Mouse (Mus musculus) heart, embryonic 13.5 days (tissue): ENCODE results near the gene Casc1. TPM values are rescaled to one million over a fixed set of nuclear protein-coding genes. Genes with fewer than 3 reads are reported as not detected.

Experiments used
- ATAC-seq: fragments of 200-750 bp; cut with Nextera tagmentation; 2 replicates; pipeline ENCODE4 v1.8.0; 2017; ENCODE audit warnings: moderate TSS enrichment; ENCODE audit not compliant: insufficient number of reproducible peaks, low FRiP score, low TSS enrichment; ENCODE audit errors: extremely low read depth
- H3K27ac ChIP-seq: fragments of 300-500 bp; sonication (generic); replicated peaks from 2 replicates; pipeline ENCODE4 v1.5.1; 2015; ENCODE audit warnings: moderate library complexity, mild to moderate bottlenecking, inconsistent platforms
- H3K27me3 ChIP-seq: fragments of 300-500 bp; sonication (generic); replicated peaks from 2 replicates; pipeline ENCODE4 v1.6.1; 2015; ENCODE audit warnings: mild to moderate bottlenecking, inconsistent platforms
- H3K36me3 ChIP-seq: fragments of 300-500 bp; sonication (generic); 2 replicates; pipeline ENCODE4 v1.6.1; 2015; ENCODE audit warnings: mild to moderate bottlenecking, inconsistent platforms
- H3K4me1 ChIP-seq: fragments of 300-500 bp; sonication (generic); 2 replicates; pipeline ENCODE4 v1.6.1; 2015; ENCODE audit warnings: inconsistent platforms
- H3K4me2 ChIP-seq: fragments of 300-500 bp; sonication (generic); 2 replicates; pipeline ENCODE4 v1.6.1; 2015; ENCODE audit warnings: inconsistent platforms, mild to moderate bottlenecking, moderate library complexity
- H3K4me3 ChIP-seq: fragments of 300-500 bp; sonication (generic); 2 replicates; pipeline ENCODE4 v1.5.1; 2015; ENCODE audit warnings: moderate library complexity, mild to moderate bottlenecking, inconsistent platforms
- H3K9ac ChIP-seq: fragments of 300-500 bp; sonication (generic); 2 replicates; pipeline ENCODE4 v1.6.1; 2015; ENCODE audit warnings: inconsistent platforms, mild to moderate bottlenecking, moderate library complexity
- H3K9me3 ChIP-seq: fragments of 300-500 bp; sonication (generic); 2 replicates; pipeline ENCODE4 v1.6.1; 2016; ENCODE audit warnings: inconsistent platforms
- WGBS: fragments of 180-500 bp; shearing (Covaris S2); methylation state at CpG from one replicate; pipeline ENCODE4 v1.1.7; 2015; ENCODE audit warnings: mixed read lengths; 5-methylcytosine and 5-hydroxymethylcytosine counted together
- polyA plus RNA-seq: library from polyadenylated mRNA; unstranded; fragments of >200 nt; fragmentation: Nextera tagmentation; extraction: Ambion mirVana; gene quantifications from 2 replicates; pipeline ENCODE4 v1.2.1, GENCODE M21; 2015

Casc1 gene
- polyA plus RNA-seq, 1 experiment from 2014 or later, result 0.56 TPM

DNA sequence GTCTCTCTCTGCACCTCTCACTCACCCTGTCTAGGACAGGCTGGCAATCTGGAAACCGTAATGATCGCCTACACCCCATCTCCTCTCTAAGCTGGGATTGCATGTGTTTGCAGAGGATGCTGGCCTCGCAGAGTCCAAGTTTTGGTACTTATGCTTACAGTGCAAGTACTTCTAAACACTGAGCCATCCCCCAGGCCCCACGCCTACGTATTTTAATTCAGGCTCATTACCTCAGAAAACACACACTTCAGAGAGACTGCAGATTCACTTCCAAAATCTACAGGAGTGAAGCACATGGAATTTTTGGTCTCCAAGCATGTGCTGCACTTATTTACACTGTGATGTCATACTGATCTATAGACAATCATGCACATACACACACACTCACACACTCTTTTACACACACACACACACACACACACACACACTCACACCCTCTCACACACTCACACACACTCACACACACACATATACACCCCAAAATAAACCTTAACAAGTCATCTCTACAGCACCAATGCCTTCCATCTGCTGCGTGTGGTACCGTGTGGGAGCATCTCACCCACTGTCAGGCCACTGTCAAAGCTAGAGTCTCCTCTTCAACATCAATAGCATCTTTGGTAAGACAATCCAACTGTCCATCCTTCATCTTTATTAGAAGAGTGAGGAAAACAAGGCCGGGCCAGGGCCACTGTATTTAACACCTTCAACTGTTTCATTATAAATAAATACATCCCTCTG lies 12.7 kb downstream of the Casc1 start:
- H3K4me1 ChIP-seq, result peaks cover 5% of the 10 kb centered on the region; the same call in 1 of the 2 replicates

DNA sequence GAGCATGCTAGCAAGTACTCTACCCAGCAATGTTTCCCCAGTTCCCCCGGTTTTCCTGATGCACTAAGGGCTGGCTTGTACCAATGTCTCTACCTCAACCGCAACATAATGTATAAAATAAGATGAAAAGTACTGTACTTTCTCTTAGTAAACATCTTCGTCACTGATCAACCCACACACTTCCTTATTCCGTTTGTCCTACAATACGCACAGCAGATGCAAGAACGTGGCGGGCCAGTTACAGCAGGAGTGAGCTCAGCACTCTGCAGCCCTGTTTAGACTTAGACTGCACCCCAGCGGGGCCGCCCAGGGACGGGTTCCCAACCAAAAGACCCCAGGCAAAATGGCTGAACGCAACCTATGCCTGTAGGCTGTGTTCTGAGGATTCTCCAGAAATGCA lies 17.4 kb downstream of the Casc1 start:
- WGBS, result 66% methylated on average over 11 of the region's 11 CpGs
- no peak for ATAC-seq
- no peaks in the 10 kb centered on the region; the same call in 1 of the 2 replicates for H3K27me3 ChIP-seq
- no peak overlapping the region for H3K4me2 ChIP-seq
- no peak overlapping the region for H3K4me3 ChIP-seq
- H3K27ac ChIP-seq, result no peak overlapping the region
- no peak overlapping the region for H3K9ac ChIP-seq
- no peaks in the 10 kb centered on the region for H3K9me3 ChIP-seq
- no peaks in the 10 kb centered on the region for H3K36me3 ChIP-seq
- no peaks in the 10 kb centered on the region for H3K4me1 ChIP-seq

More for the DNA sequence above, 12.7 kb downstream of the Casc1 start:
- ATAC-seq, result no peak
- Histone ChIP-seq H3K4me3 (no peak overlapping the region), H3K36me3 (no peaks in the 10 kb centered on the region), H3K27me3 (no peaks in the 10 kb centered on the region), H3K9ac (no peak overlapping the region), H3K4me2 (no peak overlapping the region), H3K27ac (no peak overlapping the region), H3K9me3 (no peaks in the 10 kb centered on the region)
- 86% methylated on average over 8 of the region's 8 CpGs for WGBS

DNA sequence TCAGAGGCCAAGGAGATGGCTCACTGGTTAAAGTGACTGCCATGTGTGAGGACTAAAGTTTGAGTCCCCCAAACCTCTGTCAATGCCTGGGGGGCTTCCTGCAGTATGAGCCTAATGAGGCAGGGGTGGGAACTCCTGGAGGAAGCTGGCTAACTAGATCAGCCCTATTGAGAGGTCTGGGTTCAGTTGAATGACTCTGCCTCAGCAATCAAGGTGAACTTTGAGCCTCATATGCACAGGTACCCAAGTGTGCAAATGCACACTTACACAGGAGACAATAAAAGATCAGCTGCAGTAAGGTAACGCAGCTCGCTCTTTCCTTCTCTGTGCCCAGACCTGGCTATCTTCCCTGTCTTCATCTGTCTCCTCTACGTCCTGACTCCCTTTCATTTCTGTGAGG lies 17.8 kb downstream of the Casc1 start:
- Histone ChIP-seq H3K36me3 (no peaks in the 10 kb centered on the region), H3K4me2 (no peak overlapping the region), H3K4me3 (no peak overlapping the region), H3K4me1 (no peaks in the 10 kb centered on the region), H3K9ac (no peak overlapping the region), H3K27me3 (no peaks in the 10 kb centered on the region; the same call in 1 of the 2 replicates), H3K27ac (no peak overlapping the region), H3K9me3 (no peaks in the 10 kb centered on the region)
- ATAC-seq, result no peak
- 70% methylated on average over 3 of the region's 3 CpGs for WGBS

DNA sequence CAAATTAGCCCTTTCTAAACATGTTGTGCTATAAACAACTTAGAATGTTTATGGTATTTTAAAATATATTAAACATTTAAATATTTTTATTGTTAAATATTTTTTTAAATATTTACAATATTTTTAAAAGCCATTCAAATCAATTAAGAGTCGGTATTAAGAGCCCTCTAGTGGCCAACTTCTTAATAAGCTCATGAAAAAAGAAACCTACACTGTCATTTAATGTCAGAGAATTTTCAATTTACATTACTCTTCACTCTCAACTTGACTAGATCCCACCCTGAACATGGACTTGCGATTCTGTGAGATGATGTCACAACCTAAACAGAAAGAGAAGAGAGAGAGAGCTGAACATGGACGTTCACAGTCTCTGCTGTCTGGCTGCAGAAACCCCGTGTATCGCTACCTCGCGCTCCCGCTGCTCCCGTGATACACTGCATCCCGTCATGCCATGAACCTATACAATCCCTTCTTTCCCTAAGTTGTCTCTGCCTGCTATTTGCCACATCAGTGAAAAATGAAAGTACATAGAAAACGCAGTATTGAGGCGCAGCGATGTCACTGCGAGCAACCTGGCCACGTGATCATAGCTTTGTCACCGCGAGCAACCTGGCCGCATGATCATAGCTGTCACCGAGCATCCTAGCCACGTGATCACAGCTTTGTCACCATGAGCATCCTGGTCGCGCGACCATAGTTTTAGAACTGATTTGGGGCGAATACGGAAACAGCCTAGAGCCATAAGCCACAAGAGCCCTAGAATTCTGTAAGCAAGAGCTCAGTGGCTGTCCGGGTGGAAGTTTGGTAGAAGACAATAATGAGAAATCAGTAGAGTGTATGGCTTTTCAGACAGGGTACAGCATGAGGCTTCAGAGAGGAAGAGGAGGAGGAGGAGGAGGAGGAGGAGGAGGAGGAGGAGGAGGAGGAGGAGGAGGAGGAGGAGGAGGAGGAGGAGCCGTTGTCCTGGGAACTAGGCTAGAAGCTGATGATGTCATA lies 23.4 kb downstream of the Casc1 start:
- peak overlapping the region; percentile 64 for H3K4me2 ChIP-seq
- 54% methylated on average over 27 of the region's 27 CpGs for WGBS
- no peak for ATAC-seq
- H3K27me3 ChIP-seq, result no peaks in the 10 kb centered on the region; the same call in 1 of the 2 replicates
- peaks cover under 1% of the 10 kb centered on the region; the same call in 1 of the 2 replicates for H3K4me1 ChIP-seq
- peak overlapping the region; percentile 44; the same call in 1 of the 2 replicates for H3K9ac ChIP-seq
- H3K36me3 ChIP-seq, result no peaks in the 10 kb centered on the region
- H3K4me3 ChIP-seq, result peak overlapping the region; percentile 42
- H3K27ac ChIP-seq, result no peak overlapping the region
- H3K9me3 ChIP-seq, result no peaks in the 10 kb centered on the region

DNA sequence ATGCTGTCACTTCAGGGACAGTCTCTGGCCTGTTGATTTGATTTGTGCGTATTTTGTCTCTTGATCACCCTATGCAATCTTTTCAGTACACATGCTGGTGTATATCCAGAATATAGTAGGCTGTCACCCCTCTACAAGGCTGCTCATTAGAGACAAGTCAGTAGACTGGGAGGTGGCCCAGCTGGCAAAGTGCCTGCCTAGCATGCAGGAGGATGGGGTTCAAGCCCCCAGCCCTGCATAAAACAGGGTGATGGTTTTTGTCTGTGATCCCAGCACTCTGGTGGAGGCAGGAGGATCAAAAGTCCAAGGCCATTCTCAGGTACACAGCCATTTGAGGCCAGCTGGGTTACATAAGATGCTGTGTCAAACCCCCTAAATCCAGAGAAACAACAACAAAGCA lies 24.7 kb downstream of the Casc1 start:
- no peak overlapping the region for H3K9ac ChIP-seq

DNA sequence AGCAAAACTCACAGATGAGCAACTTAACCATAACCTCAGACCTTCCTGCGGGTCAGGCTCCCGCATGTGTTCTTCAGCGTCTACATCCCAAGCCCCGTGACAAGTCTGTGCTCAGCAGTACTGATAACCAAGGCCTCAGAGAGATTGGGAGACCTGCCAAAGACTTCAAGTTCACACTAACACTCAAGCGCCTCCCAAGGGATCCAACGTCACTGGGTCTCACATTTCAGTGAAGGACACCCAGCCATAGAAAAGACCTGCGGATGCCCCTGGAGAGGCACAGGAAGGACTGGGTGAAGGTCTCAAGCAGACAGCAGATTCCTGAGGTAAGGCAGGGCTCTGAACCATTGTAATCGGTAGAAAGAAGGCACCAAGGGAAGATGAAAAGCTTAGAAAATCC lies 28.8 kb downstream of the Casc1 start:
- Histone ChIP-seq H3K9me3 (no peaks in the 10 kb centered on the region), H3K36me3 (no peaks in the 10 kb centered on the region), H3K27me3 (peaks cover 14% of the 10 kb centered on the region), H3K4me2 (peak overlapping the region; percentile 47), H3K27ac (peak overlapping the region; percentile 71), H3K4me3 (peak overlapping the region; percentile 34), H3K9ac (peak overlapping the region; percentile 61; the same call in 1 of the 2 replicates), H3K4me1 (peaks cover 10% of the 10 kb centered on the region)
- WGBS, result 13% methylated on average over 8 of the region's 8 CpGs
- peak; percentile 43; the same call in 1 of the 2 replicates for ATAC-seq

More for the DNA sequence above, 24.7 kb downstream of the Casc1 start:
- H3K4me3 ChIP-seq, result no peak overlapping the region
- WGBS, result 83% methylated on average over 1 of the region's 1 CpGs
- H3K9me3 ChIP-seq, result no peaks in the 10 kb centered on the region
- no peaks in the 10 kb centered on the region; the same call in 1 of the 2 replicates for H3K27me3 ChIP-seq
- H3K27ac ChIP-seq, result no peak overlapping the region
- H3K36me3 ChIP-seq, result no peaks in the 10 kb centered on the region
- no peak for ATAC-seq
- peaks cover 10% of the 10 kb centered on the region for H3K4me1 ChIP-seq
- no peak overlapping the region for H3K4me2 ChIP-seq

DNA sequence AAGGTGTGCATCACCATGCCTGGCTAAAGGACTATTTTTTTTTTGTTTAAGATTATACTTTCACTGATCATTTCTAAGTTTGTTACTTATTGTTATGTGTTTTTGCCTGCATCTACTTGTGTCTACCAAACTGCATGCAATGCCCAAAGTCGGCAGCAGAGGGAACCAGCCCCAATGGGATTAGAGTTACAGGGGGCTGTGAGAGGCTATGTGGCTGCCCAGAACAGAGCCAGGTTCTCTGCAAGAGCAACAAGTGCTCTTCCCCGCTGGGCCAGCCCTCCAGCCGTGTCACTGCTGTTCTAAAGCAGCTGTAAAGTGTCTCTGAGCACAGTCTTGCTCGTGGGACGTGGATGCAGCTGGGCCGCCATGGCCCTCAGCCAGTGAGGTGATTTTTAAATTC lies 31.1 kb downstream of the Casc1 start:
- Histone ChIP-seq H3K27ac (no peak overlapping the region), H3K4me3 (no peak overlapping the region), H3K9ac (no peak overlapping the region), H3K9me3 (no peaks in the 10 kb centered on the region), H3K27me3 (peaks cover 26% of the 10 kb centered on the region), H3K36me3 (no peaks in the 10 kb centered on the region), H3K4me2 (no peak overlapping the region), H3K4me1 (peaks cover 23% of the 10 kb centered on the region)
- 35% methylated on average over 6 of the region's 6 CpGs for WGBS
- no peak for ATAC-seq

DNA sequence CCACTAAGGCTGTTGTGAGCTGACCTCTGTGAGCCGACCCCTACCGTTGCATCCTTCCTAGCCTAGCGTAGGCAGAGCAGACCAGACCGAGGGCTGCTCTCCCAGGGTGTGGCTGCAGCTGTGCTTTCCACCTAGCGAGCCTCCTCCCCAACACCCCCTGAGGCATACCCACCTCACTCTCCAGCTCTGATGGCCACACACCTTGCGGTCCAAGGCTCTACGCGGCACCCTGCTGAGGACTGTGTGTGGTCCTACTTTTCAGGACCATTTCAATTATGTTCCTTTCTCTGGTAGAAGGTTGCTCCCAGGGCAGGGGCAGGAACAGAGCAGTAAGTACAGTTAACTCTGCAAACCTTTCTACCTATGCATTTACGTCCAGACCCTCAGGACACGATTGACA lies 34.3 kb downstream of the Casc1 start:
- Histone ChIP-seq H3K27ac (no peak overlapping the region), H3K4me1 (peaks cover 45% of the 10 kb centered on the region), H3K4me3 (no peak overlapping the region), H3K36me3 (no peaks in the 10 kb centered on the region), H3K27me3 (peaks cover 30% of the 10 kb centered on the region), H3K9ac (no peak overlapping the region), H3K4me2 (no peak overlapping the region), H3K9me3 (no peaks in the 10 kb centered on the region)
- ATAC-seq, result no peak
- 59% methylated on average over 10 of the region's 10 CpGs for WGBS

DNA sequence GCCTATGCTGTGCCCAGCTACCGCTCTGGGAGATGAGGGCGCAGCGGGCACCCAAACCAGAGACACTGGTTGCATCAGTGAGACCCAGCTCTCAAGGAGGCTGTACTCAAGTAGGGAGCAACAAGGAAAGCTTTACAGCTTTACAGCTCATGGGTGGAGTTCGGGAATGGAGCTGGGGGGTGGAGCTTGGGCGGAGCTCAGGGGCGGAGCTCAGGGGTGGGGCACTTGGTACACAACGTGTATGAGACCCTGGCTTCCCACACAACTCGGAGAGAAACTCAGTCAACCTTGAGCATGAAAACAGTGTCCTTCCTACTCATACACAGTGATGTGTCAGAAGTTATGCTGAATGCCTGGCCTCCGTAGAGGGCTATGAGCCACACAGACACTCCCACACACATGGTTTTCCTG lies 35.2 kb downstream of the Casc1 start:
- ATAC-seq, result no peak
- Histone ChIP-seq H3K27me3 (peaks cover 30% of the 10 kb centered on the region), H3K4me2 (peak overlapping the region; percentile 21; the same call in 1 of the 2 replicates)

DNA sequence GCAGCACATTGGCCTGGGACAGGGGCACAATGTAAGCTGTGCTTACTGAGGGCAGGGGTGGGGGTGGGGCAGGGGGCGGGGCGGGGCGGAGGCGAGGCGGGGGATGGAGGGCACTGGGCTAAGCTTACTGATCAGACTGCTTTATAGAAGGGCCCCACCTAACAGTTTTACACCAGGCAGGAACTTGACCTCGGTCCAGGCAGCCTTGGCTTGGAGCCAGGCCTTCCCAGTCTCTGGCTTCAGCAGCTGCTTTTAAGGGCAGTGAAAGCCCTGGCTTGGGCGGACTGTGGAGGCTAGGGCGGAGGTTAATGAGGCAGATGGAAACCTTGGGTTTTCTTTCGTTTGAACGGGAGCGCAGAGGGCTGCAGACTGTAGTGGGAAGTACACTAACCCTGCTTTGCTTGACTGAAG lies 37.0 kb downstream of the Casc1 start:
- Histone ChIP-seq H3K4me2 (peak overlapping the region; percentile 45), H3K9ac (peak overlapping the region; percentile 61; the same call in 1 of the 2 replicates), H3K4me3 (no peak overlapping the region), H3K4me1 (peaks cover 47% of the 10 kb centered on the region), H3K27ac (peak overlapping the region; percentile 58; the same call in 1 of the 2 replicates), H3K27me3 (peaks cover 30% of the 10 kb centered on the region), H3K36me3 (no peaks in the 10 kb centered on the region), H3K9me3 (no peaks in the 10 kb centered on the region)
- WGBS, result under 1% methylated on average over 11 of the region's 11 CpGs
- peak; percentile 34 for ATAC-seq

More for the DNA sequence above, 35.2 kb downstream of the Casc1 start:
- Histone ChIP-seq H3K36me3 (no peaks in the 10 kb centered on the region), H3K4me1 (peaks cover 47% of the 10 kb centered on the region), H3K9ac (no peak overlapping the region), H3K9me3 (no peaks in the 10 kb centered on the region), H3K27ac (no peak overlapping the region), H3K4me3 (no peak overlapping the region)
- 36% methylated on average over 9 of the region's 9 CpGs for WGBS
